8 mouse cellular contexts compared by ENCODE assay signal in the genomic region with DNA sequence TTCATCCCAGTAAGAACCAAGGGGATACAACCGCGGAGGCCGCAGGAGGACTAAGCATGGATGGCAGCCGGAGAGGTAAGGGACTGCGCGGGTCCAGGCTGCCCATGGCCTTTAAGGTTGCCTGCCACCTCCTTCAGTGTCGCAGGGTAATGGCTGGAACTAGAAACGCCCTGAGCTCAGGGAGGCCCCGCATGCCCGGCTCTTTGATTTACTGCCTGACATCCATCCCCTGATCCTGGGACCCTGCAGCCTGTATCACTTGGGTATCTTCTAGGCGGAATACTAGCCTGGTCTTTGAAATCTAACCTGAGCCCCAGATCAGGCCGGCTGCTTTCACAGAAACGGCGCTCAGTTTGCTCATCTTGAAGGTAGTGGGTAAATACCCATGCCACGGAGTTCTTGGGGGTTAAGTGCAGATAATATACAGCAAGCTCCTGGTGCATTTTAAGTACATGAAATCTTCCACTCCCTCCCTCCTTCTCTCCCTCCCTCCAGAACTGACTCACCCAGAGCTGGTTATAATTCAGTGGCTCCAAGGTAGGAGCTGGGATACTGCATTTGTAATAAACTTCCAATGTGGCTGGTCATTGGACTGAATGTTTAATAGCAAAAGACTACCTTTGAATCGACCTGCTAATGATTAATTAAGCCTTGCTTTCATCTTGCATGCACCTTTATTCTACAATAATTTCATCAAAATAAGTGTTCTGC. TPM values are rescaled to one million over a fixed set of nuclear protein-coding genes. Genes with fewer than 3 reads are reported as not detected.
DNase-seq lines count a peak whose midpoint lies in the region; ATAC-seq and TF ChIP-seq lines count a peak whose summit lies in the region.

No protein-coding gene starts in this region.

- H3K4me3 ChIP-seq in thymus, adult 2 months (ENCODE audit: control insufficient read depth, insufficient read depth, low read length): peak overlapping the region; percentile 84
- H3K4me3 ChIP-seq in intestine, postnatal 0 days (ENCODE audit: low read depth, low read length): peak overlapping the region; percentile 89

- H3K36me3 ChIP-seq in thymus, adult 2 months (ENCODE audit: control insufficient read depth, insufficient read depth, low read length): no peaks in the 10 kb centered on the region
- H3K36me3 ChIP-seq in intestine, postnatal 0 days (ENCODE audit: control insufficient read depth, insufficient read depth): no peaks in the 10 kb centered on the region

- no peak overlapping the region for H3K27ac ChIP-seq in thymus, adult 2 months (ENCODE audit: control insufficient read depth, insufficient read depth, low read length)
- no peak overlapping the region for H3K27ac ChIP-seq in intestine, postnatal 0 days (ENCODE audit: low read depth, low read length)

- TF ChIP-seq POLR2A in thymus, adult 2 months (IDR thresholded peaks at IDR 0.05; ENCODE audit: control insufficient read depth, extremely low read depth, insufficient read depth, low read length, poor library complexity): no peak

- WGBS in thymus, adult 2 months: 5% methylated on average over 16 of the region's 16 CpGs
- 2% methylated on average over 16 of the region's 16 CpGs for WGBS in intestine, postnatal 0 days

- 0 out of 2 replicates have a peak, but pooled peaks have one; percentile 2 for TF ChIP-seq CTCF in thymus, adult 2 months (IDR thresholded peaks at IDR 0.05; ENCODE audit: borderline replicate concordance, control insufficient read depth, extremely low read depth, insufficient read depth, low read length, poor library complexity)
- TF ChIP-seq CTCF in intestine, postnatal 0 days (IDR thresholded peaks at IDR 0.05; ENCODE audit: low read depth): no peak

- no peaks in the 10 kb centered on the region for H3K9me3 ChIP-seq in intestine, postnatal 0 days (ENCODE audit: control insufficient read depth)

- peak; percentile 79 for ATAC-seq in intestine, postnatal 0 days
- 0 out of 2 replicates have a peak, but pooled peaks have one; percentile 53 for ATAC-seq in monocyte, adult 5-6 weeks (replicated peaks; ENCODE audit: insufficient number of reproducible peaks, low FRiP score, low TSS enrichment, poor library complexity, severe bottlenecking)

- peak overlapping the region; percentile 74 for H3K4me2 ChIP-seq in intestine, postnatal 0 days (replicated peaks; ENCODE audit: low read depth)

- H3K4me1 ChIP-seq in thymus, adult 2 months (replicated peaks; ENCODE audit: control insufficient read depth, insufficient read depth, low read length): peaks cover 5% of the 10 kb centered on the region
- H3K4me1 ChIP-seq in intestine, postnatal 0 days (replicated peaks; ENCODE audit: control insufficient read depth, insufficient read depth, low read length): no peaks in the 10 kb centered on the region

- no peaks in the 10 kb centered on the region for H3K27me3 ChIP-seq in thymus, adult 2 months (ENCODE audit: control insufficient read depth, insufficient read depth, low read length)
- H3K27me3 ChIP-seq in intestine, postnatal 0 days (replicated peaks; ENCODE audit: control insufficient read depth, insufficient read depth, low read length): no peaks in the 10 kb centered on the region

- peak overlapping the region; percentile 52 for H3K9ac ChIP-seq in intestine, postnatal 0 days (ENCODE audit: low read depth, low read length)

- DNase-seq in cerebellum, adult 9-10 months: peak; percentile 28
- no peak for DNase-seq in cerebellum, adult 18-20 months
- DNase-seq in thymus, adult 2 months: no peak
- DNase-seq in thymus, postnatal 4 days: no peak
- DNase-seq in embryo, embryonic 10.5 days (ENCODE audit: low spot score): no peak
- no peak for DNase-seq in layer of hippocampus, adult 9-10 months (ENCODE audit: low spot score)

RNA-seq across cellular contexts. Expression of a gene that starts 0.5 kb away (rescaled TPM):
- polyA plus RNA-seq in thymus, adult 2 months (2012; rRNA removed): 1.9 and 2.6 TPM in 2 replicates
- 2.7 and 3.3 TPM in 2 replicates for polyA plus RNA-seq in intestine, postnatal 0 days (2015; fragmentation: Nextera tagmentation; extraction: Ambion mirVana)
- 1.3 to 3.3 TPM in 2 of 3 replicates, not detected in the other for total RNA-seq in monocyte, adult 5-6 weeks (2017)

RNA-seq across cellular contexts. Expression of a gene that starts 50.3 kb away (rescaled TPM):
- polyA plus RNA-seq in thymus, adult 2 months (2012; rRNA removed): 0.04 and 0.12 TPM in 2 replicates
- 0.74 and 1.3 TPM in 2 replicates for polyA plus RNA-seq in intestine, postnatal 0 days (2015; fragmentation: Nextera tagmentation; extraction: Ambion mirVana)
- total RNA-seq in monocyte, adult 5-6 weeks (2017): 1.8 to 5.3 TPM (median 3.3 TPM) in 3 replicates
